Mouse (Mus musculus) embryonic stem cell, embryonic (primary cell): ENCODE results near the gene Aco2.

Experiments
- CTCF ChIA-PET, 4 experiments: fragments of 300-600 bp in 2 of 4; fragments of 350-600 bp in 2 of 4; sonication (Branson Sonifier 250); formaldehyde crosslinking; loops; one replicate each; lab custom pipeline; 2022; ENCODE audit warnings: inconsistent platforms in 2 of 4; lab: Charles Lee
- POLR2A ChIA-PET, 4 experiments: fragments of 300-600 bp in 2 of 4; fragments of 350-600 bp in 2 of 4; sonication (Branson Sonifier 250); formaldehyde crosslinking; loops; one replicate each; lab custom pipeline; 2022; ENCODE audit warnings: antibody characterized with exemption in 4 of 4, inconsistent platforms in 1 of 4; lab: Charles Lee

The Aco2 gene

DNA sequence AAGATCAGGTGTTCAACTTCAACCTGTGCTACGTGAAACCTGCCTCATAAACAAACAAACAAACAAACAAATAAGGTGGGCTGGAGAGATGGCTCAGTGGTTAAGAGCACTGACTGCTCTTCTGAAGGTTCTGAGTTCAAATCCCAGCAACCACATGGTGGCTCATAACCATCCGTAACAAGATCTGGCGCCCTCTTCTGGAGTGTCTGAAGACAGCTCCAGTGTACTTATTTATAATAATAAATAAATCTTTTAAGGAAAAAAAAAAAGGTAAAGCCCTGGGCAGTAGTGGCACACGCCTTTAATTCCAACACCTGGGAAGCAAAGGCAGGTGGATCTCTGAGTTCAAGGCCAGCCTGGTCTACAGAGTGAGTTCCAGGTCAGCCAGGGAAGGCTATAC lies 36.7 kb downstream of the Aco2 start:
- ChIA-PET POLR2A (interaction anchor here in 3 of 4 experiments (0.6 to 5.5 kb wide), 6 partner anchors 9 to 106 kb away, joined by 3 to 36 read pairs (median 3); partner anchors contain the start of gene Polr3h (in 2 of the 3)), CTCF (interaction anchor here (0.6 to 1.1 kb wide), 11 partner anchors 10 to 150 kb away, joined by 3 to 5 read pairs (median 4); no protein-coding TSS in a partner anchor)

DNA sequence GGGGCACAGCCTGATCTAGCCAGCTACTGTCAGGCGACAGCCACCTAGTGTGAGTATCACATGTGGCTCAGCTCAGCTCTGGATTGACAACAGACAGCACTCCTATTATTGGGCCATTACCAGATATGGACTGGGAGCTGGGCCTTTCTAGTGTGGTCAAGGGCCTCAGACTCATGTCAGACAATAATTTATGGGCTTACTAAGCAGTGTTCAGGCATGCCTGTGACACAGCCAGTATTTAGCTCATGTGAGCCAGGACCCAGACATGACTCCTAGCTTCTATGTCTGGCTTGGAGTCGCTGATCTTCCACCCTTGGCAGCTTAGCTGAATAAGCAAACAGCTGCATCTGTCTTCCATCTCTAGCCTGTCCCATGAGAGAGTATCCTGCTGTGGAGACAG lies 40.4 kb downstream of the Aco2 start:
- ChIA-PET POLR2A (interaction anchor here (0.5 to 5.5 kb wide), 29 partner anchors 9 to 446 kb away, joined by 3 to 36 read pairs (median 4); partner anchors contain the start of genes Aco2 (in 2 of the 4), Phf5a (in 2 of the 4), Polr3h (in 2 of the 4) and Ep300 (in 1 of the 4)), CTCF (interaction anchor here (0.6 to 4.2 kb wide), 14 partner anchors 13 to 454 kb away, joined by 3 to 22 read pairs (median 4); partner anchors contain the start of gene Polr3h (in 1 of the 4))

DNA sequence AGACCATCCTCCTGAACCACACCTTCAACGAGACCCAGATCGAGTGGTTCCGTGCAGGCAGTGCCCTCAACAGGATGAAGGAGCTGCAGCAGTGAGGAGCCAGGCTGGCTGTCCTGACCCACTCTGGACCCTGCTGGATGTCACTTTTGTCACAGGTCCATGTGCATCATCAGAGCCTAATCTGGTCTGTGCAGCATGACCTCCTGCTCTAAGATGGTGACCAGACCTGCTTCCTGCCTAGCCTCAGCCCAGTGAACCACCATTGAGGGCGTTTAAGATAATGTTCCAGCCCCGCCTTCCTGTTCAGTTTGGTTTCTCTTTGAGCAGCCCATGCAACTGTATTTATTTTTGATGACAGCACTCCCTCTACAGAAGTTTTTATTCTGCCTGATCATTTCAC lies 42.6 kb downstream of the Aco2 start:
- CTCF ChIA-PET: interaction anchor here in 2 of 4 experiments (0.6 to 2.8 kb wide), 4 partner anchors 10 to 145 kb away, joined by 3 to 13 read pairs (median 6); no protein-coding TSS in a partner anchor
- POLR2A ChIA-PET: interaction anchor here in 3 of 4 experiments (0.5 to 4.1 kb wide), 10 partner anchors 10 to 330 kb away, joined by 3 to 26 read pairs (median 4); partner anchors contain the start of genes Polr3h (in 2 of the 3) and Ep300 (in 1 of the 3)

GRCm38 (mm10) chr15:81915663-81916062 lies 43.6 kb downstream of the Aco2 start:
- CTCF ChIA-PET: interaction anchor here (0.6 to 2.8 kb wide), 7 partner anchors 10 to 146 kb away, joined by 3 to 13 read pairs (median 6); partner anchors contain the start of gene Polr3h (in 1 of the 4)

DNA sequence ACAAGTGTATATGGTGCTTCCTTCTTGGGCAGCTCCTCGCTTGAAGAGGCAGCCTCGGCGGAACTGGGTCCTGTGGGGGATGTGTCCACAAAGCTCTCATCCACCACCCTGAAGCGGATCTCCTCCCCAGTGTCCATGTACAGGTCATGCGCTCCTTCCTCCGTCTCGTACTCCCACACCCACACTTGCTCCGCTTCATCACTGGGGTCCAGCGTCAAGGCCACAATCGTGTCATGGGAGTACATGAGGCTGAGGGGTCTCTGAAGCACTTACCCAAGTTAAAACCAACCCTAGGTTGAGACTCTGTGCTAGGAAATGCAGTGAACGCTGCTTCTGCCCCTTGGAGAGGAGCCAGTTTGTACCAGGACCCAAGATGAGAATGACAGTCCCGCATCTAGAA lies 45.1 kb downstream of the Aco2 start:
- CTCF ChIA-PET: interaction anchor here in 3 of 4 experiments (0.5 to 2.5 kb wide), 13 partner anchors 9 to 217 kb away, joined by 3 to 15 read pairs (median 4); partner anchors contain the start of gene Polr3h (in 2 of the 3)
- POLR2A ChIA-PET: interaction anchor here in 2 of 4 experiments (0.8 to 4.1 kb wide), 15 partner anchors 8 to 253 kb away, joined by 3 to 26 read pairs (median 4); partner anchors contain the start of genes Polr3h (in 2 of the 2), L3mbtl2 (in 1 of the 2) and Tob2 (in 1 of the 2)

More at GRCm38 (mm10) chr15:81915663-81916062, 43.6 kb downstream of the Aco2 start:
- POLR2A ChIA-PET: interaction anchor here in 3 of 4 experiments (0.6 to 4.1 kb wide), 22 partner anchors 9 to 392 kb away, joined by 3 to 26 read pairs (median 4); partner anchors contain the start of genes Polr3h (in 2 of the 3), Aco2 (in 1 of the 3), Csdc2 (in 1 of the 3) and Ep300 (in 1 of the 3)

DNA sequence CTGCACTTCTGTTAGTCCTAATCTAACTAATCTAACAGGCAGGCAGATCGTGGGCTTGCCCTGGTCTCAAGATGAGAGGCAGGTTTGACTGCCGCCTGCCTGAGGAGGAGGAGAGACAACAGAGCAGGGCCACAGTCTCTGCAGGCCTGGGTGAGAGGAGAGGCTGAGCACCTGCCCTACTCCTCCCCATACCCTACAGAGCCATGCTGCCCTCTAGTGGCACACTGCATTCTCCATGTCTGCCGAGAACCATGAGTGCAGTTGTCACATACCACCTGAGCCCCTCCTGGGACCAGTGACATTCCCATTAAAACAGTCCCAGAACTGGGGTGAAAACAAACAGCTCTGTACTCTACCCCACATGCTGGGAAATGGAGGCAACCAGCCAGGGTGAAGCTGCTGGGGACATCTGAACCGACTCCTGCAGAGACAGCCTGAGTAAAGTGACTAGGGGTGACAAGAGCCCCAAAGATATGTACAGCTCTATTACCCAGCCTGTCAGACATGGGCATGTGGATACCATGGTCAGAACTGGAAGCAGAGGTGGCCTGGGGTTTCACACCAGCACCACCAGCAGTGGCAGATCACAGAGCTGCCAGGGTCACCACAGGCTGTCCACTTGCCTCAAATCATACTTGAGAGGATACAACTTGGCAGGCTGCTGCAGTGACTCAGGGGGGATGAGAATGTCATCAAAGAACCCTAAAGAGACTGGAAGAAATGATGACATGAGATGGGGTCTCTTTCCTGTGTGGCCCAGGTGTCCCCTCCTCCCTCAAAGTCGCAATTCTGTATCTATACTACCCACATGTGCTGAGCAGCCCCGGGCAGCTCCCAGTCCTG lies 45.7 kb downstream of the Aco2 start:
- ChIA-PET POLR2A (interaction anchor here in 3 of 4 experiments (0.7 to 4.1 kb wide), 18 partner anchors 7 to 218 kb away, joined by 3 to 26 read pairs (median 3); partner anchors contain the start of genes Polr3h (in 2 of the 3), Tob2 (in 2 of the 3), Rangap1 (in 1 of the 3) and Zc3h7b (in 1 of the 3)), CTCF (interaction anchor here (0.8 to 2.5 kb wide), 15 partner anchors 8 to 218 kb away, joined by 3 to 15 read pairs (median 4); partner anchors contain the start of genes Polr3h (in 2 of the 4) and Csdc2 (in 1 of the 4))

- CTCF ChIA-PET: interaction anchor here in 3 of 4 experiments (0.6 to 2.5 kb wide), 9 partner anchors 10 to 157 kb away, joined by 3 to 15 read pairs (median 5); partner anchors contain the start of gene Csdc2 (in 1 of the 3)
- POLR2A ChIA-PET: interaction anchor here in 3 of 4 experiments (0.7 to 1.9 kb wide), 9 partner anchors 8 to 174 kb away, joined by 3 to 5 read pairs (median 3); partner anchors contain the start of genes Rangap1 (in 1 of the 3), Tob2 (in 1 of the 3) and Zc3h7b (in 1 of the 3)
These were observed 47.0 kb downstream of the Aco2 start for GRCm38 (mm10) chr15:81919062-81919461.

- ChIA-PET POLR2A (interaction anchor here (0.5 to 2.0 kb wide), 12 partner anchors 9 to 825 kb away, joined by 3 to 10 read pairs (median 3); no protein-coding TSS in a partner anchor), CTCF (interaction anchor here in 3 of 4 experiments (0.7 to 1.0 kb wide), 4 partner anchors 9 to 211 kb away, joined by 4 to 11 read pairs (median 4); no protein-coding TSS in a partner anchor)
These were observed 48.6 kb downstream of the Aco2 start for GRCm38 (mm10) chr15:81920546-81921217.

GRCm38 (mm10) chr15:81921255-81921654 lies 49.1 kb downstream of the Aco2 start:
- ChIA-PET CTCF (interaction anchor here in 1 of 4 experiments (0.6 kb wide), 1 partner anchor 193 kb away, joined by 4 read pairs; no protein-coding TSS in a partner anchor), POLR2A (interaction anchor here in 2 of 4 experiments (0.6 to 2.0 kb wide), 7 partner anchors 9 to 114 kb away, joined by 3 to 10 read pairs (median 5); partner anchors contain the start of gene Csdc2 (in 1 of the 2))

GRCm38 (mm10) chr15:81924933-81925332 lies 52.8 kb downstream of the Aco2 start:
- ChIA-PET POLR2A (interaction anchor here (0.5 to 3.8 kb wide), 57 partner anchors 8 to 308 kb away, joined by 3 to 37 read pairs (median 4); partner anchors contain the start of genes Aco2 (in 2 of the 4), Phf5a (in 2 of the 4), Ccdc134 (in 1 of the 4) and Csdc2 (in 1 of the 4)), CTCF (interaction anchor here (0.9 to 2.2 kb wide), 9 partner anchors 9 to 111 kb away, joined by 3 to 8 read pairs (median 6); no protein-coding TSS in a partner anchor)

DNA sequence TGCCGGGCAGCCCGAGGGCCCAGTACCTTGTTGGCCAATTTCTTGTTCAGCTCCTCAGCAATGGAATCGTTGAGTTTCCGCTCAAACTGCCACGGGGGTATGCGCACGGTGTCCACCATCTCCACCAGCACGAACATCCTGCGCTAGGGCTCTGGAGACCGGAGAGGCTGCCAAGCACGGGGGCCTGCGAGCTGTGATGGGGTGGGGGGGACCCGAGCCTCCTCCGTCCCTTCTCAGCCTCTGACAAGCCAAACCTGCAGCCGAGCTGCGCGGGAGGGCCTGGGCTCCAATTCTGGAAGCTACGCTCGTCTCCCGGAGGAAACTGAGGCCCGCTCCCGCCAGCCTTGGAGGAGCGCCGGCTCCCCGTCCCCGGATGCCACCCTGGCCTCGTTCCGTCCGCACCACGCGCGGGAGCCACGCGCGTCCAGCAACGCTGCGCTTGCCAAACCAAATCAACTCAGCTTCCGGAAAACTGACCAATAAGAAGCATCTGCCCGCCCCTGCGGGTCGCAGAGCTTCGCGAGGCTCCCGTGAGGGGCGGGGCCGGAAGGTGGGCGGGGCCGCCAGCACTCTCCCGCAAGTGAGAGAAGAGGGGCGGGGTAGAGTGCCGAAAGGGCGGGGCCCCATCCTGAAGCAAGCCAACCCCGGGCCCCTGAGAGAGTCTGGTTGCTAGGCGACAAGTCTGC lies 53.8 kb downstream of the Aco2 start, which contains the start of gene Polr3h:
Polr3h (minus strand) TSS at position 481 of the 686 bp plus-strand sequence.
- POLR2A ChIA-PET: interaction anchor here (0.5 to 3.8 kb wide), 116 partner anchors 8 to 1216 kb away, joined by 3 to 37 read pairs (median 4); partner anchors contain the start of genes Csdc2 (in 3 of the 4), Pmm1 (in 3 of the 4), Aco2 (in 2 of the 4) and Phf5a (in 2 of the 4)
- CTCF ChIA-PET: interaction anchor here (0.5 to 3.2 kb wide), 38 partner anchors 8 to 478 kb away, joined by 3 to 16 read pairs (median 4); partner anchors contain the start of genes Pmm1 (in 3 of the 4), Csdc2 (in 2 of the 4), Rangap1 (in 1 of the 4) and Tef (in 1 of the 4)

- ChIA-PET CTCF (interaction anchor here (0.5 to 3.2 kb wide), 30 partner anchors 8 to 182 kb away, joined by 3 to 16 read pairs (median 4); partner anchors contain the start of genes Pmm1 (in 3 of the 4), Csdc2 (in 2 of the 4), Rangap1 (in 1 of the 4) and Tef (in 1 of the 4)), POLR2A (interaction anchor here (0.6 to 3.8 kb wide), 99 partner anchors 8 to 527 kb away, joined by 3 to 37 read pairs (median 4); partner anchors contain the start of genes Csdc2 (in 3 of the 4), Pmm1 (in 3 of the 4), Aco2 (in 2 of the 4) and Phf5a (in 2 of the 4))
These were observed 54.3 kb downstream of the Aco2 start for GRCm38 (mm10) chr15:81926446-81926822.

GRCm38 (mm10) chr15:81927741-81928140 lies 55.6 kb downstream of the Aco2 start:
- POLR2A ChIA-PET: interaction anchor here in 2 of 4 experiments (0.6 to 1.1 kb wide), 5 partner anchors 11 to 116 kb away, joined by 3 to 5 read pairs (median 4); partner anchors contain the start of gene Pmm1 (in 1 of the 2)
- CTCF ChIA-PET: interaction anchor here in 2 of 4 experiments (0.6 to 3.2 kb wide), 2 partner anchors 32 to 65 kb away, joined by 4 to 13 read pairs; partner anchors contain the start of gene Pmm1 (in 1 of the 2)

DNA sequence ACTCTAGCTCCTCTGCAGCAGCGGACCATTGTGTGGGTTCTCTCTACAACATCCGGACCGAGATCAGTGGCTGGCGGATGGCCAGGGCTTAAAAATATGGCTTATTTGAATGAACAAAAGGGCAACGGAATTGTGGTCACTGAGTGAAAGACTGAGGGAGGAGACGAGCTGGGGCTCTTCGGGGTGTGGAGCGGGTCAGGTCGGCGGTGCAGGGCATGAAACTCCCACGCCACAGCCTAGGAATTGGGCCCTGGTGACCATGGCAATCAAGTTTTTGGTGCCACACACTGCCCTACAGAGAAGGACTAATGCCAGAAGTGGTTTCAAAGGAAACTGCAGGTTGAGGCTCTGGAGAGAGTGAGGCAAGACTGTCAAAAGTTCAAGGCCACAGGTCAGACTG lies 56.2 kb downstream of the Aco2 start:
- CTCF ChIA-PET: interaction anchor here in 2 of 4 experiments (0.6 to 3.2 kb wide), 2 partner anchors 32 to 88 kb away, joined by 3 to 13 read pairs; partner anchors contain the start of gene Pmm1 (in 1 of the 2)

More for the DNA sequence above, 56.2 kb downstream of the Aco2 start:
- POLR2A ChIA-PET: interaction anchor here in 2 of 4 experiments (0.6 to 1.1 kb wide), 5 partner anchors 10 to 116 kb away, joined by 3 to 5 read pairs (median 4); partner anchors contain the start of gene Pmm1 (in 1 of the 2)
